Mouse (Mus musculus): Measurements from ENCODE around the gene Mcmbp.

GRCm38 (mm10) chr7:128726999-128727398 is 13.3 kb downstream of the Mcmbp start:
- TF ChIP-seq GATA1 (IDR thresholded peaks at IDR 0.05; ENCODE audit: borderline replicate concordance, low read length) (no peak), FLI1 (IDR thresholded peaks at IDR 0.05; ENCODE audit: low read length) (no peak)
